Mouse (Mus musculus): Measurements from ENCODE around the gene Fem1a. TPM values are rescaled to one million over a fixed set of nuclear protein-coding genes. Genes with fewer than 3 reads are reported as not detected.

Gene Fem1a
- polyA plus RNA-seq, 1 experiment = 16.3 TPM

GRCm38 (mm10) chr17:56281193-56281592, 24.6 kb downstream of the Fem1a start:
- H3K4me1 ChIP-seq (ENCODE audit: control insufficient read depth, insufficient read depth, insufficient read length, low read length) = no peaks in the 10 kb centered on the region; the same call in 1 of the 2 replicates
- no peak overlapping the region for H3K4me3 ChIP-seq (ENCODE audit: insufficient read depth, low read depth, low read length)
- H3K27ac ChIP-seq (replicated peaks; ENCODE audit: low read depth, low read length) = no peak overlapping the region

- Histone ChIP-seq H3K27ac (replicated peaks; ENCODE audit: low read depth, low read length) (no peak overlapping the region), H3K4me1 (ENCODE audit: control insufficient read depth, insufficient read depth, insufficient read length, low read length) (peaks cover 2% of the 10 kb centered on the region; the same call in 1 of the 2 replicates), H3K4me3 (ENCODE audit: insufficient read depth, low read depth, low read length) (no peak overlapping the region)
Measured at GRCm38 (mm10) chr17:56282802-56283201, 26.2 kb downstream of the Fem1a start.

- Histone ChIP-seq H3K4me1 (ENCODE audit: control insufficient read depth, insufficient read depth, insufficient read length, low read length) (peaks cover 3% of the 10 kb centered on the region; the same call in 1 of the 2 replicates), H3K4me3 (ENCODE audit: insufficient read depth, low read depth, low read length) (no peak overlapping the region), H3K27ac (replicated peaks; ENCODE audit: low read depth, low read length) (no peak overlapping the region)
Measured at GRCm38 (mm10) chr17:56283316-56283715, 26.7 kb downstream of the Fem1a start.

- no peak overlapping the region for H3K27ac ChIP-seq (replicated peaks; ENCODE audit: low read depth, low read length)
- H3K4me1 ChIP-seq (ENCODE audit: control insufficient read depth, insufficient read depth, insufficient read length, low read length) = peaks cover 7% of the 10 kb centered on the region
- no peak overlapping the region for H3K4me3 ChIP-seq (ENCODE audit: insufficient read depth, low read depth, low read length)
Measured at GRCm38 (mm10) chr17:56285995-56286394, 29.4 kb downstream of the Fem1a start.

GRCm38 (mm10) chr17:56287830-56288229, 31.2 kb downstream of the Fem1a start:
- Histone ChIP-seq H3K4me1 (ENCODE audit: control insufficient read depth, insufficient read depth, insufficient read length, low read length) (peaks cover 17% of the 10 kb centered on the region), H3K4me3 (ENCODE audit: insufficient read depth, low read depth, low read length) (peak overlapping the region; percentile 24), H3K27ac (replicated peaks; ENCODE audit: low read depth, low read length) (peak overlapping the region; percentile 58)

GRCm38 (mm10) chr17:56288866-56289265, 32.3 kb downstream of the Fem1a start:
- peak overlapping the region; percentile 58 for H3K27ac ChIP-seq (replicated peaks; ENCODE audit: low read depth, low read length)
- H3K4me3 ChIP-seq (ENCODE audit: insufficient read depth, low read depth, low read length) = peak overlapping the region; percentile 72
- H3K4me1 ChIP-seq (ENCODE audit: control insufficient read depth, insufficient read depth, insufficient read length, low read length) = peaks cover 17% of the 10 kb centered on the region

- H3K27ac ChIP-seq (replicated peaks; ENCODE audit: low read depth, low read length) = peak overlapping the region; percentile 58
- peaks cover 17% of the 10 kb centered on the region for H3K4me1 ChIP-seq (ENCODE audit: control insufficient read depth, insufficient read depth, insufficient read length, low read length)
- peak overlapping the region; percentile 72 for H3K4me3 ChIP-seq (ENCODE audit: insufficient read depth, low read depth, low read length)
Measured at GRCm38 (mm10) chr17:56289371-56290331, 33.0 kb downstream of the Fem1a start.

GRCm38 (mm10) chr17:56290388-56291170, 34.0 kb downstream of the Fem1a start:
- H3K4me3 ChIP-seq (ENCODE audit: insufficient read depth, low read depth, low read length) = peak overlapping the region; percentile 72
- peaks cover 17% of the 10 kb centered on the region for H3K4me1 ChIP-seq (ENCODE audit: control insufficient read depth, insufficient read depth, insufficient read length, low read length)
- peak overlapping the region; percentile 77 for H3K27ac ChIP-seq (replicated peaks; ENCODE audit: low read depth, low read length)

- H3K27ac ChIP-seq (replicated peaks; ENCODE audit: low read depth, low read length) = peak overlapping the region; percentile 91
- peaks cover 17% of the 10 kb centered on the region for H3K4me1 ChIP-seq (ENCODE audit: control insufficient read depth, insufficient read depth, insufficient read length, low read length)
- peak overlapping the region; percentile 72 for H3K4me3 ChIP-seq (ENCODE audit: insufficient read depth, low read depth, low read length)
Measured at GRCm38 (mm10) chr17:56291171-56291511, 34.5 kb downstream of the Fem1a start.

GRCm38 (mm10) chr17:56291826-56292475, 35.3 kb downstream of the Fem1a start:
- Histone ChIP-seq H3K27ac (replicated peaks; ENCODE audit: low read depth, low read length) (peak overlapping the region; percentile 91), H3K4me1 (ENCODE audit: control insufficient read depth, insufficient read depth, insufficient read length, low read length) (peaks cover 17% of the 10 kb centered on the region), H3K4me3 (ENCODE audit: insufficient read depth, low read depth, low read length) (no peak overlapping the region)

GRCm38 (mm10) chr17:56292531-56293222, 36.1 kb downstream of the Fem1a start, which contains the start of gene Plin3:
Gene Plin3, minus strand, starts transcription at chr17:56292873.
- H3K27ac ChIP-seq (replicated peaks; ENCODE audit: low read depth, low read length) = peak within 1 kb of the TSS; percentile 91
- H3K4me3 ChIP-seq (ENCODE audit: insufficient read depth, low read depth, low read length) = no peak within 1 kb of the TSS
- peaks cover 16% of the 10 kb centered on the region for H3K4me1 ChIP-seq (ENCODE audit: control insufficient read depth, insufficient read depth, insufficient read length, low read length)

- Histone ChIP-seq H3K27ac (replicated peaks; ENCODE audit: low read depth, low read length) (no peak overlapping the region), H3K4me3 (ENCODE audit: insufficient read depth, low read depth, low read length) (no peak overlapping the region), H3K4me1 (ENCODE audit: control insufficient read depth, insufficient read depth, insufficient read length, low read length) (peaks cover 14% of the 10 kb centered on the region)
Measured at GRCm38 (mm10) chr17:56293291-56293690, 36.7 kb downstream of the Fem1a start.

- Histone ChIP-seq H3K27ac (replicated peaks; ENCODE audit: low read depth, low read length) (no peak overlapping the region), H3K4me3 (ENCODE audit: insufficient read depth, low read depth, low read length) (no peak overlapping the region), H3K4me1 (ENCODE audit: control insufficient read depth, insufficient read depth, insufficient read length, low read length) (peaks cover 12% of the 10 kb centered on the region)
Measured at GRCm38 (mm10) chr17:56294241-56294640, 37.6 kb downstream of the Fem1a start.

- no peak overlapping the region for H3K4me3 ChIP-seq (ENCODE audit: insufficient read depth, low read depth, low read length)
- no peak overlapping the region for H3K27ac ChIP-seq (replicated peaks; ENCODE audit: low read depth, low read length)
- peaks cover 13% of the 10 kb centered on the region; the same call in 1 of the 2 replicates for H3K4me1 ChIP-seq (ENCODE audit: control insufficient read depth, insufficient read depth, insufficient read length, low read length)
Measured at GRCm38 (mm10) chr17:56296201-56296600, 39.6 kb downstream of the Fem1a start.

All from brown adipose tissue, adult 24 weeks (tissue).